Comparison of ENCODE assay signal across 25 mouse cellular contexts in genomic region chr16:93595766-93596165, GRCm38 (mm10). TPM values are rescaled to one million over a fixed set of nuclear protein-coding genes. Genes with fewer than 3 reads are reported as not detected.
"Had no signal": no experiment of that assay in that cellular context is flagged by ENCODE, and none has a peak within 500 bp of the region (broad histone marks: within the 10 kb centered on the region; RNA-seq: fewer than 3 reads in every experiment).

No protein-coding gene starts in this region.

- H3K4me2 ChIP-seq: limb, embryonic 12.5 days; limb, embryonic 15.5 days; liver, embryonic 13.5 days; midbrain, embryonic 11.5 days had no signal

- DNase-seq: kidney, adult 8-10 months; kidney, postnatal 36 days; layer of hippocampus, postnatal 36 days; liver, embryonic 13.5 days; lung, adult 2 months; lung, postnatal 14 days; lung, postnatal 4 days; midbrain, embryonic 14.5 days; thymus, postnatal 25 days had no signal

- H3K27me3 ChIP-seq: limb, embryonic 12.5 days; limb, embryonic 15.5 days; liver, embryonic 13.5 days had no signal

- ATAC-seq: inflammation-experienced regulatory T-cells, adult 6 months; intestine, embryonic 16.5 days had no signal

- H3K9me3 ChIP-seq: limb, embryonic 12.5 days; limb, embryonic 15.5 days; liver, embryonic 13.5 days had no signal

- H3K4me3 ChIP-seq: left cerebral cortex, adult 2 months; limb, embryonic 12.5 days; limb, embryonic 15.5 days; liver, embryonic 13.5 days had no signal

- H3K9ac ChIP-seq: limb, embryonic 12.5 days; limb, embryonic 15.5 days; liver, embryonic 13.5 days had no signal

- H3K4me1 ChIP-seq: limb, embryonic 12.5 days; limb, embryonic 15.5 days had no signal

- H3K27ac ChIP-seq: left cerebral cortex, adult 2 months; limb, embryonic 12.5 days; limb, embryonic 15.5 days; liver, embryonic 13.5 days had no signal

RNA-seq across cellular contexts. Expression of gene Gm5678, which starts 32.1 kb away (rescaled TPM):
- total RNA-seq: megakaryocyte progenitor cell, adult 5-6 weeks; megakaryocyte-erythroid progenitor cell, adult 5-6 weeks; midbrain, postnatal 0 days had no signal
- polyA plus RNA-seq: intestine, embryonic 16.5 days; limb, embryonic 12.5 days; limb, embryonic 15.5 days; liver, embryonic 13.5 days; liver, embryonic 16.5 days; lung, adult 2 months; lung, embryonic 16.5 days; midbrain, embryonic 11.5 days; midbrain, embryonic 14.5 days; midbrain, postnatal 0 days; neural tube, embryonic 11.5 days; neural tube, embryonic 14.5 days; small intestine, adult 2 months; spleen, adult 2 months; testis, adult 2 months had no signal
